Mouse (Mus musculus): Measurements from ENCODE around the gene Arhgef2. TPM values are rescaled to one million over a fixed set of nuclear protein-coding genes. Genes with fewer than 3 reads are reported as not detected.

Gene Arhgef2
- total and polyA plus RNA-seq, 2 experiments from 2014 or later = 57.1 to 93.4 TPM

DNA sequence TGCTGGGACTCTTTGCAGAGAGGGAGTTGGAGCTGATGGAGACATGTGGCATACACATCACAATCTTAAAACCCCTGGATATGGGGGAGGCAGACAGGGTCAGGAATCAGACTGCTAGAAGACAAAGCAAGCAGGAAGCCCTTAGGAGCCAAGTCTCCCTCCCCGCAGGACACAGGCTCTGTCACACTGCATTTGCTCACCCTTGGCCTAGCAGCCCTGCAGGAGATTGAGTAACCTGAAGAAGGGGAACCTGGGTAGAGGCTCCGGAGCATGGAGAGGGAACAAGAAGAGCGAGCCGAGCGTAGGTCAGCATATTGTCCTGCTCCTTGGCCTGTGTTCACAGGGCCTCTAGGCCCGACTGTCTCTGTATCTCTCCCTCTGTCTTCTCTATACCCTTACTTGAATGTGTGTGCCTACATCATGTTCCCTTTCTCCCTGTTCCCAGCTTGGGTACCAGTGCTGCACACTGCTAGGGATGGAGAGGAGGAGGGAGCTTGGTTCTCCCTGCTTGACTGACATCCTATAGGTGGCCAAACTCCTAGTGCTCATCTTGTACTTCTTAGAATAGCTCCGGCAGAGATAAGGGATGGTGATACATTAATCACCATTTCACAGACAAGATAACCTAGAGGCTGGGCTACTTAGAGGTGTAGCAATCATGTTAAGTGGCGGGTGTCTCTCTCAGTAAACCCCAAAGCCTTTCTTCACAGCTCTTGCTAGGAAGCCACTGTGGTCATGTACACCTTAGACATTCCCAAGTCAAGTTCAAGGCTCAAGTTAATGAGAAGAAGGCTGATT is 12.5 kb downstream of the Arhgef2 start:
- Histone ChIP-seq H3K27me3 (ENCODE audit: insufficient read depth, low read length) (no peaks in the 10 kb centered on the region), H3K4me3 (ENCODE audit: low read length) (no peak overlapping the region), H3K4me1 (ENCODE audit: insufficient read depth, low read length) (peaks cover 7% of the 10 kb centered on the region; the same call in 1 of the 2 replicates), H3K4me2 (ENCODE audit: low read depth, low read length) (no peak overlapping the region), H3K9ac (replicated peaks; ENCODE audit: low read length) (no peak overlapping the region), H3K27ac (no peak overlapping the region), H3K36me3 (ENCODE audit: insufficient read depth, low read length) (no peaks in the 10 kb centered on the region), H3K9me3 (ENCODE audit: low read length) (no peaks in the 10 kb centered on the region)
- no peak for TF ChIP-seq CTCF (IDR thresholded peaks at IDR 0.05; ENCODE audit: low read depth)
- 74% methylated on average over 8 of the region's 8 CpGs for WGBS
- no peak for ATAC-seq
- no peak for DNase-seq (ENCODE audit: low spot score)

- 52% methylated on average over 9 of the region's 9 CpGs for WGBS
- Histone ChIP-seq H3K4me3 (ENCODE audit: low read length) (no peak overlapping the region), H3K27me3 (ENCODE audit: insufficient read depth, low read length) (no peaks in the 10 kb centered on the region), H3K36me3 (ENCODE audit: insufficient read depth, low read length) (no peaks in the 10 kb centered on the region), H3K9me3 (ENCODE audit: low read length) (no peaks in the 10 kb centered on the region), H3K4me2 (ENCODE audit: low read depth, low read length) (no peak overlapping the region), H3K27ac (no peak overlapping the region), H3K9ac (replicated peaks; ENCODE audit: low read length) (no peak overlapping the region), H3K4me1 (ENCODE audit: insufficient read depth, low read length) (peaks cover 10% of the 10 kb centered on the region)
- DNase-seq (ENCODE audit: low spot score) (no peak), ATAC-seq (no peak)
- no peak for TF ChIP-seq CTCF (IDR thresholded peaks at IDR 0.05; ENCODE audit: low read depth)
Measured at GRCm38 (mm10) chr3:88619113-88620097, 13.6 kb downstream of the Arhgef2 start.

DNA sequence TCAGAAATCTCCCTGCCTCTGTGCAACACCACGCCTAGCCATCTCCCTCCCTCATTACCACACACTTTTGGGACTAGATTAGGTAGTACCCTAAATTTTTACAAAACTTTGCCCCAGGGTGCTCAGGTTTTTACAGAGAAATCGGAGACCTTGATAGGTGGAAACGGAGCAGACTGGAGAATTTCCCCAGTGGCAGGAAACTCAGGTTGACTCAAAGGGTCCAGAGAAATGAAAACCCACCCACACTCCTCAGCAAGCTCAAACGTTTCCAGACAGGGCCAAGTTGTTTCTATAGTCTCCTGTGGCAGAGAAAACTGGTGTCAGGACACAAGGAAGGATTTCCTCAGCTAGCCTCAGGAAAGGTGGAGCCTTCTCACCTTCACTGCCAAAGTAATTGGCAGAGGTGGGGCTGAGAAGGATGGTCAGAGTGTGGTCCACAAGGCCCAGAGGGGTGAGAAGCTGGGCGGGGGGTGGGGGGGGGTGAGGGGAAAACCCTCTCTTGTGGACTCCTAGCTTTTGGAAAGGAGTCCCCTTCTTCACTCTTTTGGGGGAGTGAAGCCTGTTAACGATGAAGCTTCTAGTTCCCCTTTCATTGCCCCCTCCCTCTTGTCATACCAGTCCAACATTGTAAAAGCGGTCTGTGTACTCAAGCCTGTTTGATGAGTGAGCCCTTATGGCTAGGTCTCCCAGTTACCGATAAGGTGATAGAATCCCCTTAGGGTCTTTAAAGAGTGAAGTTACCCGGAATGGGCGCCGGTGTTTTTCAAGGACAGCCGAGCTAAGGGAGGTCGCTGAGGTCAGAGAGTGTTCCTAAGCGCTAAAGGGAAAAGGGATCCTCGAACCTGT is 14.6 kb downstream of the Arhgef2 start:
- no peaks in the 10 kb centered on the region for H3K36me3 ChIP-seq (ENCODE audit: insufficient read depth, low read length)
- peak overlapping the region; percentile 91 for H3K27ac ChIP-seq
- peak overlapping the region; percentile 66 for H3K4me3 ChIP-seq (ENCODE audit: low read length)
- 16% methylated on average over 15 of the region's 15 CpGs for WGBS
- H3K9me3 ChIP-seq (ENCODE audit: low read length) = no peaks in the 10 kb centered on the region
- ATAC-seq (no peak), DNase-seq (ENCODE audit: low spot score) (no peak)
- H3K27me3 ChIP-seq (ENCODE audit: insufficient read depth, low read length) = no peaks in the 10 kb centered on the region
- H3K4me1 ChIP-seq (ENCODE audit: insufficient read depth, low read length) = peaks cover 18% of the 10 kb centered on the region
- no peak for TF ChIP-seq CTCF (IDR thresholded peaks at IDR 0.05; ENCODE audit: low read depth)
- peak overlapping the region; percentile 91 for H3K4me2 ChIP-seq (ENCODE audit: low read depth, low read length)
- H3K9ac ChIP-seq (replicated peaks; ENCODE audit: low read length) = peak overlapping the region; percentile 72

DNA sequence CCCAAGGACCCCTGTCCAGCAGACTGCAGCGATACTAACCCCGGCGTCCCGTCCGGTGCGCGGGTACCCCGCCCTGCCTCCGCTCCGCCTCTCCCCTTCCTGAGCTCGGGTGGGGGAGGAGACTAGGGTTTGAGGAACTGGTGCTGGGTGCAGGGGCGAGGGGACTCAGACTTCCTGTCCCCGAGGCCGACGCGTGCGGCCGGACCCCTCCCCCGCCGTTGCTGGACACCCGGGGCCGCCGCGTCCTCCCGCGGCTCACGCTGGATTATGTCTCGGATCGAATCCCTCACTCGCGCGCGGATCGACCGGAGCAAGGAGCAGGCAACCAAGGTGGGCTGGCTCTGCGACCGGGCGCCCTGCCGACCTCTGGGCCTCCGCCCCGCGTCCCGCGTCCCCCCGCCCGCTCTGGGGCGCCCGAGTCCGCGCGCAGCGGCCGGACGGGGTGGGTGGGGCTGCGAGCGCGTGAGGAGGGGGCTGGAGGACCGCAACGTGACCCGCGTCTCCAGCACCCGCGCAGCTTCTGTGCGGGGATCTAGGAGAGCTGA is 15.3 kb downstream of the Arhgef2 start:
- H3K4me3 ChIP-seq (ENCODE audit: low read length) = peak overlapping the region; percentile 66
- peak overlapping the region; percentile 91 for H3K4me2 ChIP-seq (ENCODE audit: low read depth, low read length)
- peak overlapping the region; percentile 91 for H3K27ac ChIP-seq
- peak overlapping the region; percentile 72 for H3K9ac ChIP-seq (replicated peaks; ENCODE audit: low read length)
- no peaks in the 10 kb centered on the region for H3K9me3 ChIP-seq (ENCODE audit: low read length)
- peaks cover 21% of the 10 kb centered on the region for H3K4me1 ChIP-seq (ENCODE audit: insufficient read depth, low read length)
- no peaks in the 10 kb centered on the region for H3K27me3 ChIP-seq (ENCODE audit: insufficient read depth, low read length)
- no peak for TF ChIP-seq CTCF (IDR thresholded peaks at IDR 0.05; ENCODE audit: low read depth)
- no peaks in the 10 kb centered on the region for H3K36me3 ChIP-seq (ENCODE audit: insufficient read depth, low read length)
- ATAC-seq = peak; percentile 57
- under 1% methylated on average over 63 of the region's 64 CpGs for WGBS
- DNase-seq (ENCODE audit: low spot score) = peak; percentile 69

DNA sequence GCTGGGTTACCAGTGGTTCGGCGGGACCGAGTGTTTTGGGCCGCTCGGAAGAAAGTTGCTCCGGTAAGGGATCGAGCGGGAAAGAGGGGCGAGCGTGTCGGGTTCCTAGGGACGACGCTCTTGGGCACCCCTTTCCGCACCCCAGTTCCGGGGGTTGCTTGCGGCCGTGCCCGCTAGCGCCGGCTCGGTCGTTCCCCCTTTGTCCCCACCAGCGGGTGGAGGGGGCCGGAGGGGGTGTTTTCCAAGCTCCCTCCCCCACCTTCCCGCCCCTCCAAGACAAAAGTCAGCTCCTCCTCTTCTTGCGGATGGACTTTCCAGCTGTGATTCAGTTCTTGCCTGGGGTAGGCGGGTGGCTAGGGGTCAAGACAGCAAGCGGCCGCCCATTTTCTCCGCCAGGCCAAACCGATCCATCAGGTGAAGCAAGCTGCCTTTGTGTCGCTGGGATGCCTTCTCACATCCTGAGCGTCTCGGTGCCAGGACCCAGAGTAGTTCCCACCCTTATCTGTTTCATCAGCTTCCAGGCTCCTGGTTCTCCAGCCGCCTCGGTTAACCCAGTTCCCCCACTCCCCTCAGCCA is 15.9 kb downstream of the Arhgef2 start:
- WGBS = under 1% methylated on average over 36 of the region's 36 CpGs
- Histone ChIP-seq H3K27me3 (ENCODE audit: insufficient read depth, low read length) (no peaks in the 10 kb centered on the region), H3K4me1 (ENCODE audit: insufficient read depth, low read length) (peaks cover 18% of the 10 kb centered on the region), H3K9me3 (ENCODE audit: low read length) (no peaks in the 10 kb centered on the region), H3K9ac (replicated peaks; ENCODE audit: low read length) (peak overlapping the region; percentile 72), H3K27ac (peak overlapping the region; percentile 91), H3K4me2 (ENCODE audit: low read depth, low read length) (peak overlapping the region; percentile 91), H3K36me3 (ENCODE audit: insufficient read depth, low read length) (no peaks in the 10 kb centered on the region), H3K4me3 (ENCODE audit: low read length) (peak overlapping the region; percentile 66)
- peak; percentile 71 for DNase-seq (ENCODE audit: low spot score)
- TF ChIP-seq CTCF (IDR thresholded peaks at IDR 0.05; ENCODE audit: low read depth) = 0 out of 2 replicates have a peak, but pooled peaks have one; percentile 1
- peak; percentile 25 for ATAC-seq
